Mouse (Mus musculus) ES-E14 (cell line): ENCODE measurements around the gene Orm3. TPM values are rescaled to one million over a fixed set of nuclear protein-coding genes. Genes with fewer than 3 reads are reported as not detected.

Experiments
- DNase-seq: peaks from one replicate; pipeline ENCODE4 v3.0.0-alpha.2; 2013; ENCODE audit warnings: low read depth, low spot score
- H3K27ac ChIP-seq: 2 replicates; pipeline ENCODE4 v1.5.1; 2012; ENCODE audit warnings: low read depth, mild to moderate bottlenecking, low read length, moderate library complexity, mixed read lengths; ENCODE audit not compliant: poor library complexity, insufficient read depth, severe bottlenecking
- H3K36me3 ChIP-seq: 2 replicates; pipeline ENCODE4 v1.6.1; 2012; ENCODE audit warnings: mild to moderate bottlenecking, low read length, moderate library complexity, mixed read lengths; ENCODE audit not compliant: control insufficient read depth, poor library complexity, insufficient read depth, severe bottlenecking
- H3K4me1 ChIP-seq, 2 experiments: fragments of 150-350 bp in 1 of 2; sonication (generic) in 1 of 2; 2 replicates each; pipeline ENCODE4 v1.6.1; 2012; ENCODE audit warnings: low read length in 2 of 2, mild to moderate bottlenecking in 1 of 2, mixed read lengths in 1 of 2; ENCODE audit not compliant: control insufficient read depth in 2 of 2, insufficient read depth in 2 of 2, poor library complexity in 1 of 2
- H3K4me3 ChIP-seq, 2 experiments: fragments of 150-350 bp in 1 of 2; sonication (generic) in 1 of 2; 2 replicates each; pipeline ENCODE4 v1.5.1; 2012; ENCODE audit warnings: low read length in 2 of 2, low read depth in 1 of 2, mild to moderate bottlenecking in 1 of 2, mixed read lengths in 1 of 2; ENCODE audit not compliant: insufficient read depth in 1 of 2, poor library complexity in 1 of 2, severe bottlenecking in 1 of 2
- H3K9ac ChIP-seq: 2 replicates; pipeline ENCODE4 v1.6.1; 2012; ENCODE audit warnings: low read depth, mild to moderate bottlenecking, low read length, mixed read lengths; ENCODE audit not compliant: poor library complexity, insufficient read depth, severe bottlenecking
- H3K9me3 ChIP-seq: fragments of 150-350 bp; sonication (generic); 2 replicates; pipeline ENCODE4 v1.6.1; 2012; ENCODE audit warnings: low read depth, mild to moderate bottlenecking, low read length; ENCODE audit not compliant: control insufficient read depth, insufficient read depth
- CHD2 ChIP-seq: IDR thresholded peaks from 2 replicates; pipeline ENCODE4 v1.6.1; 2014; ENCODE audit warnings: mild to moderate bottlenecking, low read depth, low read length, inconsistent platforms
- HCFC1 ChIP-seq: IDR thresholded peaks from 2 replicates; pipeline ENCODE4 v1.6.1; 2012; ENCODE audit warnings: low read length, inconsistent platforms, borderline replicate concordance; ENCODE audit not compliant: insufficient read depth
- MAFK ChIP-seq: IDR thresholded peaks from 2 replicates; pipeline ENCODE4 v1.6.1; 2014; ENCODE audit warnings: mild to moderate bottlenecking, low read depth, low read length, inconsistent platforms; ENCODE audit not compliant: insufficient read depth
- ZC3H11A ChIP-seq: IDR thresholded peaks from 2 replicates; pipeline ENCODE4 v1.6.1; 2012; ENCODE audit warnings: low read depth, mild to moderate bottlenecking, inconsistent platforms, low read length, borderline replicate concordance
- ZNF384 ChIP-seq: IDR thresholded peaks from 2 replicates; pipeline ENCODE4 v1.6.1; 2012; ENCODE audit warnings: low read depth, low read length, inconsistent platforms
- in situ Hi-C, 2 experiments: fragments of 600-800 bp; cut with MboI; formaldehyde crosslinking; loops; one replicate each; pipeline ENCODE4 v1.15.1; 2025; ENCODE audit warnings: low sequenced_read_pairs in 2 of 2, inconsistent platforms in 1 of 2; ENCODE audit not compliant: unreplicated experiment in 2 of 2
- total RNA-seq: library from RNA; depleted of rRNA; stranded (reverse); fragments of 300-350 nt; gene quantifications from 2 replicates; pipeline ENCODE4 v1.2.3, GENCODE M21; 2012

The Orm3 gene
- total RNA-seq, 1 experiment: not detected

DNA sequence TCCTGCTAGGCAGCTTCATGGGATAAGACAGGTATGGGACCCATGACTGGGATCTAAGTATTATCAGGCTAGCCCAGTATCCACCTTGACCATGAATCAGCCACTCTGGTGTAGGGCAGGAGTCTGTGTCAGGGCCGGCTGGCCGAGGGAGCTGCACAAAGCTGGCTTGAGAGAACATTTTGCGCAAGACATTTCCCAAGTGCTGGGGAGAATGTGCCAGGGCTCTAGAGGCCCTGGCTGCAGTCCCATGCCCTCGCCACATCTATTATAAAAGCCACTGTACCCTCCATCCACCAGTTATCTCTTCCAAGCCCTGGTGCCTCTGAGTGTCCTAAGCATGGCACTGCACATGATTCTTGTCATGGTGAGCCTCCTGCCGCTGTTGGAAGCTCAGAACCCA, 6.2 kb downstream of the Orm3 start, which contains the start of gene Orm2:
Gene Orm2 (plus strand): TSS at position 300 of the 400 bp plus-strand sequence.
- in situ Hi-C loops: no loop called here
- H3K4me1 ChIP-seq: peaks cover 0 to 2% of the 10 kb centered on the region in 2 experiments; a peak in 1 of 4 replicates
- H3K27ac ChIP-seq: no peak within 1 kb of the TSS
- TF ChIP-seq ZNF384 (no peak), MAFK (no peak), CHD2 (no peak), HCFC1 (no peak), ZC3H11A (no peak)
- H3K9me3 ChIP-seq: no peaks in the 10 kb centered on the region
- DNase-seq: no peak
- no peak within 1 kb of the TSS for H3K9ac ChIP-seq
- no peak within 1 kb of the TSS for H3K4me3 ChIP-seq
- no peaks in the 10 kb centered on the region for H3K36me3 ChIP-seq

DNA sequence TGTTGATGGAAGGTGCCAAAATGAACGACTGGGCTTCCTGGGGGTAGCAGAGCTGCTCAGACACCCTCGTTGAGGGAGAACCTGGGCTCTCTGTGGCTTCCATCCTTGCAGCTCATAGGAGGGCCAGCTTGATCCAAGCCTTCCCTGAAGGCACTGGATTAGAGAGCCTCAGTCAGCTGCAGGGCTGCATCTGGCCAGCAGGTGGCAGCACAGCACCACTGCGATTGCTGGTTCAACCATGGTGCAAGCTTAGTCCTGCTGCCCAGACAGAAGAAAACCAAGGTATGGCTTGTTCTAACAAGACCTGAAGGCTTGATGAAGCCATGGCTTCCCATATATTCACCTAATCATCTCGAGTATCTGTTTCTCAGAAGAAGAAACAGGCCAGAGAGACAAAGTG, 12.6 kb downstream of the Orm3 start:
- Histone ChIP-seq H3K9me3 (no peaks in the 10 kb centered on the region), H3K4me1 (peaks cover 0 to 2% of the 10 kb centered on the region in 2 experiments; a peak in 1 of 4 replicates), H3K36me3 (no peaks in the 10 kb centered on the region; the same call in 1 of the 2 replicates), H3K27ac (no peak overlapping the region), H3K9ac (no peak overlapping the region), H3K4me3 (no peak overlapping the region)
- peak; percentile 52 for DNase-seq
- TF ChIP-seq ZC3H11A (peak; percentile 65; the same call in 1 of the 2 replicates), CHD2 (no peak), ZNF384 (no peak), MAFK (no peak), HCFC1 (no peak)
- in situ Hi-C loops: no loop called here

DNA sequence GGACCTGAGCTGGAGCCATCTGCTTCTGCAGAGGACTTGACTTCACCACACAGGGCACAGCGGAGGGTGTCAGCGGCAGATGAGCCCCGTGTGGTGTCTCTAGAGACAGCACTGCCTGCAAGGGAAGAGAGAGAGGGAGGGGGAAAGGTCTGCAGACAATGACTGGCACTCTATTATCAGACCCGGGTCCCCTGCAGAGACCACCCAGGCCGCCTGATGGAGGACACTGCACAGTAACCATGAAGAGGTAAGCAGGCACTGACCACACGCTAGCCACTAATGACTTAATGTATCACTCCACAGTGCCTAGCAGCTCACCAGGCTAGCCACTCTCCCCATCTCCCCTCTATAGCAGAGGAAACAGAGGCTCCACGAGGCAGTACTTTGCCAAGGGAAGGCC, 14.9 kb downstream of the Orm3 start:
- H3K4me3 ChIP-seq: no peak overlapping the region
- H3K36me3 ChIP-seq: no peaks in the 10 kb centered on the region; the same call in 1 of the 2 replicates
- DNase-seq: no peak
- H3K27ac ChIP-seq: no peak overlapping the region
- TF ChIP-seq HCFC1 (no peak), ZC3H11A (no peak), ZNF384 (no peak), MAFK (no peak), CHD2 (no peak)
- in situ Hi-C loops: no loop called here
- no peaks in the 10 kb centered on the region for H3K9me3 ChIP-seq
- no peaks in the 10 kb centered on the region for H3K4me1 ChIP-seq
- no peak overlapping the region for H3K9ac ChIP-seq

DNA sequence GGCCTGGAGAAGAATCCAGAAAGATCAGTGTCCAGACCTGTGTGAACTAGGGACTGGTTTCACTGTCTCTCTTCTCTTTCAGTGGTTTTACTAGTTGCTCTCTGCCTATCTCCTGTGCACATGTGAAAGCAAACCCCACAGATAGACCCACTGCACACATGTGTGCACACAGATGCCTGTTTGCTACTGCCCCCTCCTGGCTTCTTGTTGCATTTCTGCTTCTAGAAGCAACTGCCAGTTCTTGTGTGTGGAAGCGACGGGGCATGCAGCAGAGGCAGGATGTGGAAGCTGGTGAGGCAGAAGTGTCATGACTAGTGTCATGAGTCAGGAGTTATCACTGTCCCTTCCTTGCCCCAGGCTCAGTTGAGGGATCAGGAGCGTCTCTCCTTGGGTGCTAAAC, 15.9 kb downstream of the Orm3 start:
- H3K9ac ChIP-seq: no peak overlapping the region
- H3K27ac ChIP-seq: no peak overlapping the region
- no peaks in the 10 kb centered on the region; the same call in 1 of the 2 replicates for H3K36me3 ChIP-seq
- H3K9me3 ChIP-seq: no peaks in the 10 kb centered on the region
- peak; percentile 24 for DNase-seq
- TF ChIP-seq ZNF384 (no peak), HCFC1 (no peak), MAFK (no peak), ZC3H11A (no peak), CHD2 (no peak)
- no peak overlapping the region for H3K4me3 ChIP-seq
- H3K4me1 ChIP-seq: no peaks in the 10 kb centered on the region
- in situ Hi-C loops: no loop called here
